In the genomic region with DNA sequence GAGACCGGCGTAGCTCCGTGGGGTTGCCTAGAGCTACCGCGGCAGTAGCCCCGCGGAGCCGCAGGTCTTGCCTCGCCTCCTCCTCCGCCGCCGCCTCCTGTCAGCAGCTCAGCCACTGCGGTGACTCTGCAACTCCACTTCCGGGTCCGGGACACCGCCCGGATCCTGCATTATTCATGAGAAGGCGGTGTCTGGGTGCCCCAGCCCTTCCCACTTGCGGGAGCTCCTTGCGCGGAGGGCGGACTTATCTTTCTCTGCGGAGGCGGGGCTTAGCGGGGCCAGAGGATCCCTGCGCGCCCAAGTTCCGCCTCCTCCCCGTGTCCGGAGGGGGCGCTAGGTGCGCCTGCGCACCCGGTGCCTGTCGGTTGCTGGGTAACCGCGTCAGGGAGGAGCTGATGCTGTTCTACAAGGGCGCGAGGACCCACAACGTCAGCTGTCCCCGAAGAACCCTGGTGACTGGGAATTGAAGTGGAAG, we compare ENCODE assay signal across 1 mouse cellular context.
TF ChIP-seq lines count a peak whose summit lies in the region.

A gene (minus strand): TSS at position 128 of the 475 bp plus-strand sequence.
A gene (plus strand): TSS at position 365 of the 475 bp plus-strand sequence.

TF ChIP-seq in MEL, 35 proteins besides CTCF, POLR2A, EP300 and RAD21 (continued from another document):
- TF ChIP-seq HCFC1 (IDR thresholded peaks at IDR 0.05; ENCODE audit: low read depth, low read length) (no peak; the same call in 1 of the 2 replicates), JUND (IDR thresholded peaks at IDR 0.05; ENCODE audit: low read depth, low read length) (no peak), MYC (IDR thresholded peaks at IDR 0.05; ENCODE audit: low read depth, low read length) (no peak), UBTF (IDR thresholded peaks at IDR 0.05; ENCODE audit: borderline replicate concordance, insufficient read depth, low read depth, low read length) (no peak), KAT2A (conservative IDR thresholded peaks at IDR 0.05; ENCODE audit: low read depth, low read length) (no peak), USF2 (IDR thresholded peaks at IDR 0.05; ENCODE audit: borderline replicate concordance in 1 of 2, insufficient read depth in 1 of 2, low read depth in 1 of 2, low read length in 2 of 2) (no peak), ZC3H11A (IDR thresholded peaks at IDR 0.05; ENCODE audit: low read depth, low read length) (no peak), MAX (IDR thresholded peaks at IDR 0.05; ENCODE audit: low read length) (no peak), NELFE (IDR thresholded peaks at IDR 0.05; ENCODE audit: low read depth, low read length) (no peak), NRF1 (IDR thresholded peaks at IDR 0.05; ENCODE audit: insufficient read depth, low read depth, low read length, poor library complexity, severe bottlenecking) (peak; percentile 97; the same call in 1 of the 2 replicates), GATA1 (IDR thresholded peaks at IDR 0.05; ENCODE audit: low read depth, low read length) (no peak), ZKSCAN1 (IDR thresholded peaks at IDR 0.05; ENCODE audit: low read depth, low read length) (no peak), USF1 (IDR thresholded peaks at IDR 0.05; ENCODE audit: low read depth, low read length) (no peak), ETS1 (IDR thresholded peaks at IDR 0.05; ENCODE audit: low read depth, low read length) (no peak), BHLHE40 (IDR thresholded peaks at IDR 0.05; ENCODE audit: borderline replicate concordance, low read depth, low read length) (no peak), CHD2 (IDR thresholded peaks at IDR 0.05; ENCODE audit: low read length) (no peak), MAFK (IDR thresholded peaks at IDR 0.05; ENCODE audit: borderline replicate concordance, low read depth, low read length) (no peak)
